Mouse (Mus musculus) Patski (cell line): ENCODE data around the gene Dpep2nb. TPM values are rescaled to one million over a fixed set of nuclear protein-coding genes. Genes with fewer than 3 reads are reported as not detected.

Experiments
- ATAC-seq: fragments of 100-300 bp; one replicate; pipeline ENCODE4 v1.8.0; 2021
- CTCF ChIA-PET: fragments of 350-600 bp; sonication (Branson Sonifier 250); formaldehyde crosslinking; loops from one replicate; lab custom pipeline; 2022; ENCODE audit warnings: inconsistent platforms; lab: Charles Lee
- POLR2A ChIA-PET: fragments of 350-600 bp; sonication (Branson Sonifier 250); formaldehyde crosslinking; loops from one replicate; lab custom pipeline; 2022; ENCODE audit warnings: antibody characterized with exemption, inconsistent platforms; lab: Charles Lee
- DNase-seq: peaks from one replicate; pipeline ENCODE4 v3.0.0-alpha.2; 2011; ENCODE audit warnings: low read depth, low spot score
- H3K27me3 ChIP-seq: fragments of 371-371 bp; one replicate; pipeline ENCODE4 v1.5.1; 2021
- CTCF ChIP-seq: fragments of 100-300 bp; IDR thresholded peaks from one replicate; pipeline ENCODE4 v1.5.1; 2021
- in situ Hi-C: fragments of 300-500 bp; cut with MboI; formaldehyde crosslinking; loops from 3 replicates; pipeline ENCODE4 v1.11.1; 2018; ENCODE audit warnings: low pct_unique_long_range_greater_than_20kb, mixed read lengths
- polyA plus RNA-seq: library from polyadenylated mRNA; unstranded; gene quantifications from one replicate; pipeline ENCODE4 v1.2.3, GENCODE M21; 2021

Gene Dpep2nb
- 0.14 TPM for polyA plus RNA-seq

DNA sequence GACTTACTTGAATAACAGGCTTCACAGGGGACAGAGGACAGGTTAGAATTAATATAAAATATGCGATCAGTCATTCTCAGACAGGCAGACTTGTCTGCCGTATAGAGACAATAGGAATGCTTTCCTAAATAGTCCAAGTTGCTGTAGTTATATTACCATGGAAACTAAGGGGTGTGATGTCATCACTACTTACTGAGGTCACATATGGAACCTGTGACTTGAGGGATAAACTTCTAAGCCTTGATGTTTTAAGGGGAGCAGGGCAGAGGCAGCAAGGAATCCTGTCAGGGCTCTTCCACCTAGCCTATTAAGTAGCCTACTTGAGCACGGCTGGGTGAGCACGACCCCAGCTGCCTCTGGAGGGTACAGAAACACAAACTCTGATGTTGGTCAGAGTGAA lies at the start of gene Dpep2nb:
TSS of gene Dpep2nb (minus strand) at position 101 of the 400 bp plus-strand sequence.
- in situ Hi-C loops: no loop called here
- H3K27me3 ChIP-seq: peaks cover 12% of the 10 kb centered on the region
- ATAC-seq: no peak
- no peak for DNase-seq
- no peak for TF ChIP-seq CTCF
- ChIA-PET CTCF (interaction anchor here (1.2 kb wide), 1 partner anchor 15 kb away, joined by 3 read pairs; the partner anchor contains the start of gene Dus2), POLR2A (no interaction called here)

GRCm38 (mm10) chr8:106055038-106055437 lies 49.3 kb upstream of the Dpep2nb start:
- ChIA-PET CTCF (no interaction called here), POLR2A (no interaction called here)
- no peak for ATAC-seq
- no peak for DNase-seq
- no peak for TF ChIP-seq CTCF
- H3K27me3 ChIP-seq: no peaks in the 10 kb centered on the region
- in situ Hi-C loops: no loop called here

DNA sequence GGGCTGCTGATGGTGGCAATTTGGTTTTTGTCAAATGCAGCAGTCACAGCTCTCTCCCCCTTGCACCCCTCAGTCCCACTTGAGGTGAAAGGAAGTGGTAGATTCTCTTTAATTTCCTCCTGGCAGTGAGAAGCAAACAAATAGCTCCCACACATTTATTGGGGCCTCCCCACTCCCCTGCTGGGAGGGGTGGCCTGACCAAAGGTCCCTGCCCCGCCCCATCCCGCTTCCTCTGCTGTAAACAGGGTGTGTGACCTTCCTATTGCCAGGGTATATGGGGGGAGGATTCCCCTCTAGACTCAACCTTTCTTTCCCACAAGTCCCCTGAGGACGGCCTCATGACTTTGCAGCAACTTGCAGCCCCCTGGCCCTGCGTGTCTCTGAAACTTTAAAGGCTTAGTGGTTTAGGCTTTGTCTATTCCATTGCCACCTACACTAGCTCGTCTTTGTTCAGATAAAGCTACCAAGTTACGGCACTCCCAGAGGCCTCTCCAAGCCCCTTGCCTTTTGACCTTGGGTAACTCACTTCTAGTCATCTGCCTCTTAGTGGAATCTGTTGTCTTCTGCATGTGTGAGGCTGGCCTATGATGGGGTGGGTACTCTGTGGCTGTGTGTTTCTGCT lies 48.5 kb upstream of the Dpep2nb start:
- no peak for ATAC-seq
- no peak for DNase-seq
- in situ Hi-C loops: no loop called here
- no peaks in the 10 kb centered on the region for H3K27me3 ChIP-seq
- ChIA-PET CTCF (no interaction called here), POLR2A (no interaction called here)
- TF ChIP-seq CTCF: no peak

DNA sequence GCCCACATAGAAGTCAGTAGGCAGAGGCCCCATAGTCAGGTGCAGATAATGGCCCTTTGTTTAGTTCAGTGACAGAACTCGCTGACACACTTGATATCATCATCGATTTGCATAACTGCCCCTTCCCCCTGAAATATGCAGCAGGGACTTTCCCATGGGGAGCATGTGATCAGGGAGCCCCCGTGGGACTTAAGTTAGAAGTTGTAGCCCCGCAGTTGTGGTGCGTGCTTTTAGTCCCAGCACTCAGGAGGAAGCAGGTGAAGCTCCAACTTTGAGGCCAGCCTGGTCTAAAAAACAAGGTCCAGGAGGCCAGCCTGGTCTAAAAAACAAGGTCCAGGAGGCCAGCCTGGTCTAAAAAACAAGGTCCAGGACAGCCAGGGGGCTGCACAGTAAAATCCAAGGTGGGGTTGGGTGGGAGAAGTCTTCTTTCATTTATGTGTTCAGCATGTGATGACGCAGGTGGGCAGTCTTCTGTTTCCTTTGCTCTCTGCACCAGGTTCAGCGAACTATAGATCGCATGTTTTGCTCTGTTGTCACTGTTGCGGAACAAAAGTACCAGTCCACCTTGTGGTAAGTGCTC lies 46.8 kb upstream of the Dpep2nb start:
- no peaks in the 10 kb centered on the region for H3K27me3 ChIP-seq
- ChIA-PET CTCF (interaction anchor here (1.2 kb wide), 1 partner anchor 9 kb away, joined by 3 read pairs; no protein-coding TSS in a partner anchor), POLR2A (no interaction called here)
- ATAC-seq (no peak), DNase-seq (no peak)
- TF ChIP-seq CTCF: no peak
- in situ Hi-C loops: no loop called here

- no peak for DNase-seq
- in situ Hi-C loops: no loop called here
- no peak for ATAC-seq
- POLR2A ChIA-PET: no interaction called here
- CTCF ChIA-PET: interaction anchor here (1.4 kb wide), 1 partner anchor 44 kb away, joined by 3 read pairs; no protein-coding TSS in a partner anchor
- no peaks in the 10 kb centered on the region for H3K27me3 ChIP-seq
- TF ChIP-seq CTCF: no peak
Observed at GRCm38 (mm10) chr8:106051068-106051467, 45.3 kb upstream of the Dpep2nb start.

GRCm38 (mm10) chr8:106049840-106050239 lies 44.1 kb upstream of the Dpep2nb start:
- ChIA-PET CTCF (no interaction called here), POLR2A (interaction anchor here (0.5 kb wide), 1 partner anchor 7 kb away, joined by 6 read pairs; no protein-coding TSS in a partner anchor)
- H3K27me3 ChIP-seq: no peaks in the 10 kb centered on the region
- DNase-seq: no peak
- in situ Hi-C loops: no loop called here
- TF ChIP-seq CTCF: no peak
- ATAC-seq: no peak

- CTCF ChIA-PET: no interaction called here
- no peak for TF ChIP-seq CTCF
- DNase-seq: no peak
- no peak for ATAC-seq
- no peaks in the 10 kb centered on the region for H3K27me3 ChIP-seq
- in situ Hi-C loops: no loop called here
- POLR2A ChIA-PET: no interaction called here
Observed at GRCm38 (mm10) chr8:106047854-106048630, 42.3 kb upstream of the Dpep2nb start.

GRCm38 (mm10) chr8:106046872-106047559 lies 41.2 kb upstream of the Dpep2nb start:
- ATAC-seq (no peak), DNase-seq (no peak)
- TF ChIP-seq CTCF: no peak
- POLR2A ChIA-PET: interaction anchor here (1.4 kb wide), 1 partner anchor 12 kb away, joined by 5 read pairs; the partner anchor contains the start of gene Nfatc3
- in situ Hi-C loops: no loop called here
- H3K27me3 ChIP-seq: no peaks in the 10 kb centered on the region
- CTCF ChIA-PET: interaction anchor here (0.7 kb wide), 1 partner anchor 36 kb away, joined by 3 read pairs; no protein-coding TSS in a partner anchor

DNA sequence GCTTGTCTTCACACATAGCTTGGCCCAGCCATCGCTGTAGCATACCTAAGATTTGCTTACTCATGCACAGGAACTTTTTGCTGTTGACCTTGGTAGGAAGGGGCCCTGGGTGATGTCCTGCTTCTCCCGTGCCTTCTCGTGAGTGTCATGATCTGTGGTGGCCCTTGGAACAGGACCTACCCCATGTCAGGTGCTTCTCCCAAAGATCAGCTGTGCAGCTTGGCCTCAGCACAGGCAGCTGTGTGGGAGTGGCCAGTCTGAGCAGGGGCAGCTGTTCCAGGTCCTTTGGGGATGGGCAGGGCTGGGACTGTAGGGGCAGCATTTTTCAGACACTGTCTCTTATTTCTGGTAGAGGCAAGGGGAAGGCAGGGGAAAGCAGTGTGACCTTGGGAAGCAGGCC lies 38.4 kb upstream of the Dpep2nb start:
- POLR2A ChIA-PET: interaction anchor here (1.2 kb wide), 1 partner anchor 13 kb away, joined by 4 read pairs; no protein-coding TSS in a partner anchor
- no peak for DNase-seq
- no peaks in the 10 kb centered on the region for H3K27me3 ChIP-seq
- no peak for ATAC-seq
- in situ Hi-C loops: no loop called here
- CTCF ChIA-PET: interaction anchor here (1.4 kb wide), 2 partner anchors 12 to 23 kb away, joined by 3 read pairs; no protein-coding TSS in a partner anchor
- no peak for TF ChIP-seq CTCF

DNA sequence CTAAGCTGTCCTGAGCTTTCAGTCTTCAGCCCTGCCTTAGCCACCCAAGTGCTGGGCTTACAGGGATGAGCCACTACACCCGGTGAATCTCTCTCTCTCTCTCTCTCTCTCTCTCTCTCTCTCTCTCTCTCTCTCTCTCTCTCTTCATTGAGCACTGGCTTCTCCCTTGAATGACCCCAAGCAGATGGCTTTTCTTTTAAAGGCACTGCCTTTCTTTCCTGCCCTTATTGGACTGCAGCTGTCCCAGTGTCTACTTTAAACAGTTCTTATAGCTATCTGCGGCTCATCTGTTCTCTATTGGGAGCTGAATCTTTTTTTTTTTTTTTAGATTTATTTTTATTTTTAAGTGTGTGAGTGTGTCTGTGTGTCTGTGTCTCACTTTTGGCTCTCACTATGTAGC lies 37.3 kb upstream of the Dpep2nb start:
- no peak for ATAC-seq
- no peak for TF ChIP-seq CTCF
- ChIA-PET POLR2A (interaction anchor here (1.2 kb wide), 1 partner anchor 14 kb away, joined by 4 read pairs; no protein-coding TSS in a partner anchor), CTCF (interaction anchor here (0.7 to 1.4 kb wide), 3 partner anchors 9 to 22 kb away, joined by 3 read pairs; no protein-coding TSS in a partner anchor)
- DNase-seq: no peak
- in situ Hi-C loops: no loop called here
- H3K27me3 ChIP-seq: no peaks in the 10 kb centered on the region
